Comparison of ENCODE assay signal across 18 mouse cellular contexts in genomic region chr5:105733226-105733625, GRCm38 (mm10). TPM values are rescaled to one million over a fixed set of nuclear protein-coding genes. Genes with fewer than 3 reads are reported as not detected.
DNase-seq lines count a peak whose midpoint lies in the region; ATAC-seq and TF ChIP-seq lines count a peak whose summit lies in the region.
"Had no signal": no experiment of that assay in that cellular context is flagged by ENCODE, and none has a peak within 500 bp of the region (broad histone marks: within the 10 kb centered on the region; RNA-seq: fewer than 3 reads in every experiment).

No protein-coding gene starts in this region.

- no peaks in the 10 kb centered on the region for H3K9me3 ChIP-seq in limb, embryonic 12.5 days
- H3K9me3 ChIP-seq in limb, embryonic 10.5 days (replicated peaks), result no peaks in the 10 kb centered on the region
- no peaks in the 10 kb centered on the region for H3K9me3 ChIP-seq in liver, embryonic 16.5 days (replicated peaks; ENCODE audit: control insufficient read depth, low read length)
- no peaks in the 10 kb centered on the region for H3K9me3 ChIP-seq in midbrain, embryonic 16.5 days (replicated peaks; ENCODE audit: control insufficient read depth, low read length, poor library complexity, severe bottlenecking)
- H3K9me3 ChIP-seq: neural tube, embryonic 15.5 days had no signal

- H3K4me1 ChIP-seq in limb, embryonic 12.5 days (replicated peaks), result peaks cover 27% of the 10 kb centered on the region
- H3K4me1 ChIP-seq in limb, embryonic 10.5 days, result peaks cover 26% of the 10 kb centered on the region
- H3K4me1 ChIP-seq in bone marrow macrophage, adult 2 months (ENCODE audit: control insufficient read depth, insufficient read depth, low read length), result peaks cover 22% of the 10 kb centered on the region
- H3K4me1 ChIP-seq in embryonic fibroblast, embryonic 13.5 days (ENCODE audit: control insufficient read depth, insufficient read depth, low read length), result peaks cover 9% of the 10 kb centered on the region; the same call in 1 of the 2 replicates
- peaks cover 46% of the 10 kb centered on the region for H3K4me1 ChIP-seq in liver, embryonic 16.5 days (ENCODE audit: control insufficient read depth, low read depth, low read length)
- H3K4me1 ChIP-seq in midbrain, embryonic 16.5 days (ENCODE audit: control insufficient read depth, insufficient read depth, low read length), result peaks cover 17% of the 10 kb centered on the region

- TF ChIP-seq CTCF in bone marrow macrophage, adult 2 months (IDR thresholded peaks at IDR 0.05; ENCODE audit: low read depth, low read length), result no peak
- no peak for TF ChIP-seq CTCF in embryonic fibroblast, embryonic 13.5 days (IDR thresholded peaks at IDR 0.05; ENCODE audit: borderline replicate concordance, insufficient read depth, low read length)

- no peak for ATAC-seq in limb, embryonic 12.5 days (ENCODE audit: insufficient number of reproducible peaks, insufficient read depth, low FRiP score, low TSS enrichment, low read depth)
- ATAC-seq in liver, embryonic 16.5 days (ENCODE audit: low read depth), result no peak
- no peak for ATAC-seq in midbrain, embryonic 16.5 days
- ATAC-seq: CD4-positive, CD25-positive, alpha-beta regulatory T cell, adult 4 months; hindbrain, embryonic 16.5 days had no signal

- no peak overlapping the region for H3K9ac ChIP-seq in limb, embryonic 12.5 days (replicated peaks)
- no peak overlapping the region for H3K9ac ChIP-seq in liver, embryonic 16.5 days (ENCODE audit: low read depth, low read length)
- H3K9ac ChIP-seq in midbrain, embryonic 16.5 days (ENCODE audit: low read depth, low read length), result no peak overlapping the region

- 70% methylated on average over 6 of the region's 6 CpGs for WGBS in limb, embryonic 12.5 days
- 77% methylated on average over 6 of the region's 6 CpGs for WGBS in limb, embryonic 10.5 days
- 61% methylated on average over 6 of the region's 6 CpGs for WGBS in liver, embryonic 16.5 days (ENCODE audit: insufficient replicate concordance)
- WGBS in midbrain, embryonic 16.5 days, result 80% methylated on average over 6 of the region's 6 CpGs

- peak overlapping the region; percentile 98; the same call in 1 of the 2 replicates for H3K4me2 ChIP-seq in limb, embryonic 12.5 days
- H3K4me2 ChIP-seq in liver, embryonic 16.5 days (ENCODE audit: low read depth, low read length), result peak overlapping the region; percentile 97; the same call in 1 of the 2 replicates
- no peak overlapping the region for H3K4me2 ChIP-seq in midbrain, embryonic 16.5 days (ENCODE audit: low read length)

- peaks cover 8% of the 10 kb centered on the region; the same call in 1 of the 2 replicates for H3K36me3 ChIP-seq in limb, embryonic 12.5 days
- H3K36me3 ChIP-seq in limb, embryonic 10.5 days, result peaks cover 15% of the 10 kb centered on the region
- no peaks in the 10 kb centered on the region for H3K36me3 ChIP-seq in liver, embryonic 16.5 days (ENCODE audit: control insufficient read depth, insufficient read depth)
- no peaks in the 10 kb centered on the region for H3K36me3 ChIP-seq in midbrain, embryonic 16.5 days (ENCODE audit: control insufficient read depth, insufficient read depth, low read length)

- DNase-seq in limb, embryonic 10.5 days (ENCODE audit: low spot score), result no peak
- DNase-seq in left cerebral cortex, adult 8-10 months (ENCODE audit: low spot score in 2 of 2), result no peak
- no peak for DNase-seq in spleen, postnatal 10 days (ENCODE audit: low spot score in 2 of 2)
- DNase-seq: adrenal gland, postnatal 14 days; cerebellum, postnatal 14 days; layer of hippocampus, postnatal 36 days; left cerebral cortex, postnatal 4 days; right cerebral cortex, adult 18-20 months; spleen, adult 18-20 months; thymus, postnatal 25 days had no signal

- no peak overlapping the region for H3K27ac ChIP-seq in limb, embryonic 12.5 days
- no peak overlapping the region for H3K27ac ChIP-seq in limb, embryonic 10.5 days
- H3K27ac ChIP-seq in bone marrow macrophage, adult 2 months (ENCODE audit: insufficient read depth, low read depth, low read length), result no peak overlapping the region
- H3K27ac ChIP-seq in embryonic fibroblast, embryonic 13.5 days (ENCODE audit: insufficient read depth, low read length), result no peak overlapping the region
- no peak overlapping the region for H3K27ac ChIP-seq in liver, embryonic 16.5 days (ENCODE audit: low read length)
- no peak overlapping the region for H3K27ac ChIP-seq in midbrain, embryonic 16.5 days (ENCODE audit: low read length)

- H3K4me3 ChIP-seq in limb, embryonic 12.5 days (replicated peaks), result no peak overlapping the region
- H3K4me3 ChIP-seq in limb, embryonic 10.5 days, result no peak overlapping the region
- peak overlapping the region; percentile 76 for H3K4me3 ChIP-seq in bone marrow macrophage, adult 2 months (ENCODE audit: insufficient read depth, low read length)
- peak overlapping the region; percentile 57 for H3K4me3 ChIP-seq in embryonic fibroblast, embryonic 13.5 days (ENCODE audit: insufficient read depth, low read length)
- no peak overlapping the region for H3K4me3 ChIP-seq in liver, embryonic 16.5 days (ENCODE audit: low read depth, low read length)
- H3K4me3 ChIP-seq in midbrain, embryonic 16.5 days (ENCODE audit: low read depth, low read length), result no peak overlapping the region

- no peak for TF ChIP-seq POLR2A in bone marrow macrophage, adult 2 months (IDR thresholded peaks at IDR 0.05; ENCODE audit: borderline replicate concordance, low read depth, low read length)
- TF ChIP-seq POLR2A in embryonic fibroblast, embryonic 13.5 days (IDR thresholded peaks at IDR 0.05; ENCODE audit: low read depth, low read length), result no peak

- peaks cover 4% of the 10 kb centered on the region; the same call in 1 of the 2 replicates for H3K27me3 ChIP-seq in limb, embryonic 12.5 days
- H3K27me3 ChIP-seq in limb, embryonic 10.5 days (ENCODE audit: low read depth, poor library complexity, severe bottlenecking), result no peaks in the 10 kb centered on the region; the same call in 1 of the 2 replicates
- no peaks in the 10 kb centered on the region for H3K27me3 ChIP-seq in liver, embryonic 16.5 days (ENCODE audit: control insufficient read depth, insufficient read depth, low read depth, low read length)
- H3K27me3 ChIP-seq in midbrain, embryonic 16.5 days (ENCODE audit: control insufficient read depth, insufficient read depth, low read depth, low read length), result no peaks in the 10 kb centered on the region
- H3K27me3 ChIP-seq: neural tube, embryonic 15.5 days had no signal

RNA-seq across cellular contexts. Expression of gene Lrrc8d, which starts 33.5 kb away (rescaled TPM):
- polyA plus RNA-seq in limb, embryonic 12.5 days (2016; fragmentation: Nextera tagmentation; extraction: Ambion mirVana), result 22.9 and 23.1 TPM in 2 replicates
- polyA plus RNA-seq in limb, embryonic 10.5 days (2016; fragmentation: Nextera tagmentation; extraction: Ambion mirVana), result 15.0 and 17.6 TPM in 2 replicates
- polyA plus RNA-seq in bone marrow macrophage, adult 2 months (2012; ENCODE audit: insufficient read depth, insufficient read length, missing spikeins), result 30.8 and 37.1 TPM in 2 replicates
- 30.2 and 39.4 TPM in 2 replicates for polyA plus RNA-seq in embryonic fibroblast, embryonic 13.5 days (2011; ENCODE audit: insufficient read length, low read depth, missing spikeins)
- 7.2 and 8.0 TPM in 2 replicates for polyA plus RNA-seq in liver, embryonic 16.5 days (2015; fragmentation: Nextera tagmentation; extraction: Ambion mirVana)
- 33.9 and 35.9 TPM in 2 replicates for polyA plus RNA-seq in midbrain, embryonic 16.5 days (2015; fragmentation: Nextera tagmentation; extraction: Ambion mirVana)
- total RNA-seq in left cerebral cortex, adult 8-10 months (2022), result 10 to 100 TPM; 39.2 to 45.4 (median 42.1) TPM

Comparison
In these comparisons a context has a peak if more than half of its experiments do, and no peak if none do; other contexts are left out.
1. H3K4me3 ChIP-seq: peak in bone marrow macrophage, adult 2 months (single experiment) and embryonic fibroblast, embryonic 13.5 days (single experiment); none in limb, embryonic 12.5 days (single experiment), limb, embryonic 10.5 days (single experiment), liver, embryonic 16.5 days (single experiment) and midbrain, embryonic 16.5 days (single experiment).